Mouse (Mus musculus): ENCODE results near the gene Prmt8. TPM values are rescaled to one million over a fixed set of nuclear protein-coding genes. Genes with fewer than 3 reads are reported as not detected.

Gene Prmt8
- polyA plus RNA-seq, 1 experiment from 2014 or later: not detected

DNA sequence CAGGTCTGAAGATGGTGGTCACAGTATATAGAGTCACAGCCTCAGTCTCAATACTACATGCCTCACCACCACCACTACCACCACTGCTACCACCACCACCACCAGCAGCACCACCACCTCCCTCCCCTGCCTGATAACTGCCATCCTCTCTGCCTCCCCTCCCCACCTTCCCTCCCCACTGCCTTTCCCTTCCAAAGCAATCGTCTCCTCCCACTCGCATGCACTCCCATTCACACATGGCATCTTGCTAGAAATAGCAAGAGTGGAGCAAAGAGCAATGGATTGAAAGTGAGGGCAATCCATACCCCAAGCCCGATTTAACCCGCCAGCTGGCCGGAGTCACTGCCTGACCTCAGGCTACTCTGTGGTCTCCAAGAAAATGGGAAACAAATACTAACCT lies 3.7 kb downstream of the Prmt8 start:
- WGBS: 41% methylated on average over 5 of the region's 5 CpGs
- ATAC-seq (ENCODE audit: borderline replicate concordance, extremely low read depth, low FRiP score, low TSS enrichment): no peak
- H3K4me3 ChIP-seq: no peak overlapping the region
- H3K27me3 ChIP-seq: peaks cover 72% of the 10 kb centered on the region
- H3K36me3 ChIP-seq: no peaks in the 10 kb centered on the region
- H3K9me3 ChIP-seq: no peaks in the 10 kb centered on the region
- H3K4me1 ChIP-seq: peaks cover 24% of the 10 kb centered on the region
- H3K27ac ChIP-seq: no peak overlapping the region
- H3K4me2 ChIP-seq: no peak overlapping the region
- no peak overlapping the region for H3K9ac ChIP-seq

DNA sequence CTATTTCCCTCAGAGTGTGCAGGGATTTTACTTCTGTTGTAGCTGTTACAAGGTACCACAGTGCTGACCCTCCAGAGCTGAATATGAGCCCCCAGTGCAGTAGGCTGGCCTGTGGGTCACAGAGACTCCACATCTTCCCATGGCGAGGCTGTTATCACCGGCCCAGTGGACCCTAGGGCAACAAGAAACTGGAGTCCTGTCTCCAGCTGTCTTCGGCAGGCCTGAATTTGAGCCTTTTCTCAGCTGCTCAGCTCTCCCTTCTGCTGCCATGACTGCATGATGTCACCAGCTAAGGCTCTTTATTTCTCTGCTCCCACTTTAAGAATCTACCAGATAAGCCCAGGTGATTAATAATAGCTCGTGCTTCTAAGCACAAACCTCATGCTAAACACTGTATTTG lies 11.0 kb downstream of the Prmt8 start:
- H3K4me3 ChIP-seq: no peak overlapping the region
- H3K9me3 ChIP-seq: no peaks in the 10 kb centered on the region
- WGBS: 41% methylated on average over 4 of the region's 4 CpGs
- no peak overlapping the region for H3K9ac ChIP-seq
- H3K36me3 ChIP-seq: no peaks in the 10 kb centered on the region
- no peak overlapping the region for H3K4me2 ChIP-seq
- H3K4me1 ChIP-seq: no peaks in the 10 kb centered on the region
- peaks cover under 1% of the 10 kb centered on the region; the same call in 1 of the 2 replicates for H3K27me3 ChIP-seq
- H3K27ac ChIP-seq: no peak overlapping the region
- no peak for ATAC-seq (ENCODE audit: borderline replicate concordance, extremely low read depth, low FRiP score, low TSS enrichment)

DNA sequence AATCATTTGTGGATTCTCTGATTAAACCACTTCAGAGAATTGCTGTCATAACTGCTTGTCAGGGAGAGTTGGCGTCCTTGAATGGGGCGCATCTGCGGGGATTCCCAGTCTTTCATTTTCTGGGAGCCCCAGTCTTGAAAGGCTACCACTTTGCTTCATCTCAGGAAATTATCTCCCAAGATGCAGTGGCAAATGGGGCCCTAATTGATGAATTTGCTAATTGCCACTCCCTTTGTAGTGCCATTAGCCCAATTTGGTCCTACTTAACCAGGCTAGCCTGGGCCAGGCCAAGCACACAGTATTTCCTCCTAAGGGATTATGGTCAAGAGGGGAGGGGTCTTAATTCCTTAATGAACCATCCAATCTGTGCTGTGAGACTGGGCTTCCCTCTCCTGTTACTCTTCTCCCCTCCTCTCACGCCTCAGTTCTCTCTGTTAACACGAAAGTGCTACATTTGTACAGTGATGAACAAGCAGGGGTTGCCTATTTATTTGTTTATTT lies 11.6 kb downstream of the Prmt8 start:
- 84% methylated on average over 5 of the region's 5 CpGs for WGBS
- H3K27me3 ChIP-seq: no peaks in the 10 kb centered on the region
- no peak overlapping the region for H3K27ac ChIP-seq
- H3K4me2 ChIP-seq: no peak overlapping the region
- no peak overlapping the region for H3K4me3 ChIP-seq
- H3K9ac ChIP-seq: no peak overlapping the region
- ATAC-seq (ENCODE audit: borderline replicate concordance, extremely low read depth, low FRiP score, low TSS enrichment): no peak
- H3K36me3 ChIP-seq: no peaks in the 10 kb centered on the region
- no peaks in the 10 kb centered on the region for H3K9me3 ChIP-seq
- H3K4me1 ChIP-seq: no peaks in the 10 kb centered on the region

DNA sequence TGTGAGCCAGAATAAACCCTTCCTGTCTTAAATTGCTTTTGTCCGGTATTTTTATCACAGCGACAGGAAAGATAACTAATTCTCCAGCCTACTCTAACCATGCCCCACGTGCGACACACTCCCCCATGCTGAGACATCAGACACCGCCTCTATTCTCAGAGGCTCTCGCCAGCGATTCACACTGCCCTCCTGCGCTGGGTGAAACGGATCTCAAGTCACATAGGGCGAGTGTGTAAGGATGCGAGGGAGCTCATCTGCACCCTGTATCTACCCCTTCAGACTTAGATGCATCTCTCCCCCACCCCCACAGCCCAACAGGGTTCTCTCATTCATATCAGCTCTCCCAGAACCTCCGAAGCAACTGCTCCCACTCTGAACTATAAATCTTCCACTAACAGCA lies 12.4 kb downstream of the Prmt8 start:
- Histone ChIP-seq H3K27ac (no peak overlapping the region), H3K9me3 (no peaks in the 10 kb centered on the region), H3K36me3 (no peaks in the 10 kb centered on the region), H3K9ac (no peak overlapping the region), H3K27me3 (no peaks in the 10 kb centered on the region), H3K4me1 (no peaks in the 10 kb centered on the region), H3K4me2 (no peak overlapping the region), H3K4me3 (no peak overlapping the region)
- 45% methylated on average over 12 of the region's 12 CpGs for WGBS
- ATAC-seq (ENCODE audit: borderline replicate concordance, extremely low read depth, low FRiP score, low TSS enrichment): no peak

DNA sequence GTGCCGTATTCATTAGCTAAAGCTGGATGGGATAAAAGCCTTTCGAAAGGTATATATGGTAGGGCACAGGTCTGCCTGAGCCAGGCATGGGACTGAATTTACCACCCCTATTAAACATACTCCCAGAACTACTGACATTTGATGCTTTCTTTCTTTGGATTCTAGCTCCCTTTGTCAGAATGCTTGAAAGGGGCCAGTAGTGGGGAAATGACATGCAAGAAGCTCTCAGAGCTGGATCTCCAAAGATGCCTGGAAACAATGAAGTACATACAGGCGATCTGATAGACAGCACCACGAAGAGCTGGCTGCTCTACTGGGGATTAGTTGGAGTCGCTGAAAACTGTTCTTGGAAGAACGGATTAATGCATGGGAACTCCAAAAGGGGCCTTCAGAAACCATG lies 16.0 kb downstream of the Prmt8 start:
- H3K4me3 ChIP-seq: no peak overlapping the region
- no peak overlapping the region for H3K9ac ChIP-seq
- 78% methylated on average over 6 of the region's 6 CpGs for WGBS
- no peaks in the 10 kb centered on the region for H3K4me1 ChIP-seq
- no peak overlapping the region for H3K27ac ChIP-seq
- no peaks in the 10 kb centered on the region for H3K36me3 ChIP-seq
- H3K9me3 ChIP-seq: no peaks in the 10 kb centered on the region
- H3K27me3 ChIP-seq: no peaks in the 10 kb centered on the region
- no peak for ATAC-seq (ENCODE audit: borderline replicate concordance, extremely low read depth, low FRiP score, low TSS enrichment)
- no peak overlapping the region for H3K4me2 ChIP-seq

DNA sequence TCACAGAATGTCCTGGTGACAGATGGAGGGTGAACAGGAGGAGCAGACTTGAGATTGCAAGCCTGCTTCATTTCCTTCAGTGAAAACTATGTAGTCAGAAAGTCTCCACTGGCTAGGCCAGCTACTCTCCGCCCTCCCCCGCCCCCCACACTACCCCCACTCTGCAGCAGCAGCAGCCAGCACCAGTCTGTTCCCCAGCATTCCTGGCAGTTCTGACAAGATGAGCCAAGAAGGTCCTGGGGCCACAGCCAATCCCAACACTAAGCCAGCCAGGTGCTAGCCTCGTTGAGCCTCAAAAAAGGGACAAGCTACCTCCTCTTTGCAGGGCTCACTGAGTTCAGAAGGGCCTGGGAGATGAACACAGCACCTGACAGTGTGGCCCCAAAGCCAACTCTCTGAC lies 16.6 kb downstream of the Prmt8 start:
- Histone ChIP-seq H3K4me3 (no peak overlapping the region), H3K9me3 (no peaks in the 10 kb centered on the region), H3K9ac (no peak overlapping the region), H3K27me3 (no peaks in the 10 kb centered on the region), H3K27ac (no peak overlapping the region), H3K4me2 (no peak overlapping the region), H3K36me3 (no peaks in the 10 kb centered on the region), H3K4me1 (no peaks in the 10 kb centered on the region)
- 34% methylated on average over 3 of the region's 3 CpGs for WGBS
- no peak for ATAC-seq (ENCODE audit: borderline replicate concordance, extremely low read depth, low FRiP score, low TSS enrichment)

DNA sequence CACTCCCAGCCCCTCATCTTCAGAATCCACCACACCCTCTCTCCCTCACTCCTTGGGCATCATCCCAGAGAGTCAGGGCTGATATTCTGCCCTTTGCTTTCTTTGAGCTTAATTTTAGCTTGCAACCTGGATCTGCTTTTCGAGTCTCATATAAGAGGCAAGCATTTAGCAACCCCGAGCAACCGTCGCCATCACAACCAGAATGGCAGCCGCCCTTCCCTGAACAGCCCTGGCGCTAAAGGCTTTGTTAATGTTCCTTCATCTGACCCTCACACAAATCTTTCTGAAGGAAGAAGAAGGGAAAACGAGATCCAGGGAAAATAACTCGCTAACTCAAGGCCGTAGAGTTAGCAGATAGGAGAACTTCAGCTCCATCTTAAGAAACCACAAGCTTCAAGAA lies 17.8 kb downstream of the Prmt8 start:
- H3K4me3 ChIP-seq: no peak overlapping the region
- no peaks in the 10 kb centered on the region for H3K36me3 ChIP-seq
- no peak overlapping the region for H3K4me2 ChIP-seq
- no peaks in the 10 kb centered on the region for H3K9me3 ChIP-seq
- no peaks in the 10 kb centered on the region for H3K27me3 ChIP-seq
- WGBS: 85% methylated on average over 9 of the region's 9 CpGs
- H3K4me1 ChIP-seq: no peaks in the 10 kb centered on the region
- no peak overlapping the region for H3K27ac ChIP-seq
- no peak for ATAC-seq (ENCODE audit: borderline replicate concordance, extremely low read depth, low FRiP score, low TSS enrichment)
- no peak overlapping the region for H3K9ac ChIP-seq

DNA sequence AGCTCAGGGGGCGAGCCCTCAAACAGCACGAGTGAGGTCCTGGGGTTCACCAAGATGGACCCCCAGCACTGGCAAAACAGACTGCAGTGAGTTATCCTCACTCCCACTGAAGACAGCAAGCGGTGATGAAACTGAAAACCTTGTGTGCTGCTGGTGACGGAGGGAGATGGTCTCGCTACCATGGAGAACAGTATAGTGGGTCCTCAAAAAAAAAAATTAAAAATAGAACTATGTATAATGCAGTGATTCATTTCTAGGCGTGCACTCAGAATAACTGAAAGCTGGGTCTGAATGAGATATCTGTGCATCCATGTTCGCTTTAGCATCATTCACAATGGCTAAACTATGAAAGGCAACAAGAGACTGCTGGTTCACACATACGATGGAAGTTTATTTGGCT lies 20.5 kb downstream of the Prmt8 start:
- WGBS: 78% methylated on average over 8 of the region's 8 CpGs
- H3K9ac ChIP-seq: no peak overlapping the region
- no peaks in the 10 kb centered on the region for H3K9me3 ChIP-seq
- H3K27me3 ChIP-seq: no peaks in the 10 kb centered on the region
- ATAC-seq (ENCODE audit: borderline replicate concordance, extremely low read depth, low FRiP score, low TSS enrichment): no peak
- no peaks in the 10 kb centered on the region for H3K36me3 ChIP-seq
- H3K4me1 ChIP-seq: no peaks in the 10 kb centered on the region
- no peak overlapping the region for H3K4me3 ChIP-seq
- no peak overlapping the region for H3K27ac ChIP-seq
- H3K4me2 ChIP-seq: no peak overlapping the region

DNA sequence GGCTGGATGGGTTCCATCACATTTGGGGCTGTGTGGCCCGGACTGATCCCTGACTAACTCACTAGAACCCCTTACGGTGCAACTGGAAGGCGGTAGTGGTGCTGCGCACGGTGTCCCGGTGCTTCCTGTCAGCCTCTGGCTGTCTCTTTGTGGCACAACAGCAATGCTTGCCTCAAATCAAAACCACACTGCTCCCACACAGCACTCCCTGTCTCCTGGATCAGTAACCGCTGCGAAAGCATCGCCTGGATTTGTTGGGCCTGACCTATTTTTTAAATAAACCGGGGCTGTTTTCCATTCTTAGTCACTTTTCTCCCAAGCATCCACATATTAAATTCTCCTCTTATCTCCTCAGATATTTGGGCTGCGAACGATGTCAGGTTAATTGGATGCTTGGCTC lies 27.0 kb downstream of the Prmt8 start:
- no peaks in the 10 kb centered on the region for H3K9me3 ChIP-seq
- no peak for ATAC-seq (ENCODE audit: borderline replicate concordance, extremely low read depth, low FRiP score, low TSS enrichment)
- no peak overlapping the region for H3K4me3 ChIP-seq
- no peak overlapping the region for H3K9ac ChIP-seq
- H3K4me2 ChIP-seq: no peak overlapping the region
- H3K27me3 ChIP-seq: no peaks in the 10 kb centered on the region
- H3K36me3 ChIP-seq: no peaks in the 10 kb centered on the region
- no peak overlapping the region for H3K27ac ChIP-seq
- 76% methylated on average over 12 of the region's 12 CpGs for WGBS
- H3K4me1 ChIP-seq: no peaks in the 10 kb centered on the region

DNA sequence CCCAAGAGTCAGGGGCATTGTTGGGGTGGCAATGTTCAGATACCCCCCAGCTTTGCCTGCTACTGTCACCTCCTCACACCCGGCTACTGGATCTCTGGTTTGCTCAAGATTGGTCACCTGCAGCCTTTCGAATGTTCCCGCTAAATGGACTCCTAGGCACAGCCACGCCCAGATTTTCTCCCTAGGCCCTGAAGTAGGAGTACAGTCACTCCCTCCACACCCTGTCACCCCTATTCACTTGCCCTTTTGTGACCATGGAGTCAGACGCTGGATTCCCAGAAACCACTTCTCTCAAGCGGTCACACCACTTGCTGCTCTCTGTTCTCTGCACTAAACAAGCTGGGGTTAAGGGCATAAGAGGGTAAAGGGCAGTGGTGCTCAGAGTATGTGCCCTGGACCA lies 28.1 kb downstream of the Prmt8 start:
- H3K27me3 ChIP-seq: no peaks in the 10 kb centered on the region
- H3K9ac ChIP-seq: no peak overlapping the region
- no peak for ATAC-seq (ENCODE audit: borderline replicate concordance, extremely low read depth, low FRiP score, low TSS enrichment)
- WGBS: 63% methylated on average over 6 of the region's 6 CpGs
- H3K36me3 ChIP-seq: no peaks in the 10 kb centered on the region
- no peak overlapping the region for H3K27ac ChIP-seq
- H3K4me3 ChIP-seq: no peak overlapping the region
- H3K9me3 ChIP-seq: no peaks in the 10 kb centered on the region
- H3K4me2 ChIP-seq: no peak overlapping the region
- H3K4me1 ChIP-seq: no peaks in the 10 kb centered on the region

DNA sequence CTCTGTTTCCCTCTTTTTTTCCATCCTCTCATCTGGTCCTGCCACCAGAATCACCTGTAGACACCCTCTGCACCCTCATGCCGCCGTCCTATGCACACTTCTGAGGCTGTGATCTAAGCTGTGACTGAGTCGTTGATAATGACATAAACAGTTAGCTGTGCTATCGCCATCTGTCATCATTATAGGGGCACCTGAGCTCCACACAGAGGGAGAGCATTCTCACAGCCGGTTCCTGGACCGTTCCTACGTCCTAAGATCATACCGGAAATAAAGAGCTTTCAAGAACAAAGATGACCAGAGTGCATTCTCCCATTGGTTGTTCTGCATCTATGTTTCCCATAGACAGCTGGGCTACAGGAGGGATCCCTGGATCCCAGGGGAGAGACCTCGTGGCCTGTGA lies 28.6 kb downstream of the Prmt8 start:
- 50% methylated on average over 9 of the region's 9 CpGs for WGBS
- Histone ChIP-seq H3K27me3 (no peaks in the 10 kb centered on the region), H3K9me3 (no peaks in the 10 kb centered on the region), H3K4me1 (no peaks in the 10 kb centered on the region), H3K4me3 (no peak overlapping the region), H3K4me2 (no peak overlapping the region), H3K9ac (no peak overlapping the region), H3K27ac (no peak overlapping the region), H3K36me3 (no peaks in the 10 kb centered on the region)
- ATAC-seq (ENCODE audit: borderline replicate concordance, extremely low read depth, low FRiP score, low TSS enrichment): no peak

DNA sequence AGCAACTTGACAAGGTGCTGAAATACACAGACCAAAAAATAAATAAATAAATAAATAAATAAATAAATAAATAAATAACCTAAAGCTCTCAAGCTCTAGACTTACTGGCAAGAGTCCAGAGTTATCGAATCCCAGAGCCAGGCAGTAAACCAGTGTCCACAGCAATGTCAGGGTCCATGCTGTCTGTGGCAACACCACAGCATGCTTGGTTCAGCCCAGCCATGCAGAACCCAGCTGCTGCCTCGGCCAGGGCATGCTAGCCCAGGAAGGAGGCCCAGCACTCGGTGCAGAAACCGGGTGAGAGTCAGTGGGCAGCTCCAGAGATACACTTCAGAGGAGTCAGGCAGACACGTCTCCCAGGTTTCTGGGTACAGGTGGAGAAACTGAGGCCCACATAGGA lies 29.4 kb downstream of the Prmt8 start:
- Histone ChIP-seq H3K4me3 (no peak overlapping the region), H3K4me1 (no peaks in the 10 kb centered on the region), H3K27me3 (no peaks in the 10 kb centered on the region), H3K9ac (no peak overlapping the region), H3K9me3 (no peaks in the 10 kb centered on the region), H3K36me3 (no peaks in the 10 kb centered on the region), H3K4me2 (no peak overlapping the region), H3K27ac (no peak overlapping the region)
- ATAC-seq (ENCODE audit: borderline replicate concordance, extremely low read depth, low FRiP score, low TSS enrichment): no peak
- 63% methylated on average over 5 of the region's 5 CpGs for WGBS

Data from lung, embryonic 15.5 days (tissue).